Mouse (Mus musculus) bone marrow macrophage, adult 2 months (primary cell): ENCODE results near the gene Gm19426.

Experiments used
- CTCF ChIP-seq: IDR thresholded peaks from 2 replicates; pipeline ENCODE4 v1.5.1; 2012; ENCODE audit warnings: low read depth, mild to moderate bottlenecking, low read length, moderate library complexity
- POLR2A ChIP-seq: IDR thresholded peaks from 2 replicates; pipeline ENCODE4 v1.6.1; 2012; ENCODE audit warnings: mild to moderate bottlenecking, low read depth, low read length, borderline replicate concordance

GRCm38 (mm10) chr2:84761309-84761708 lies 17.9 kb upstream of the Gm19426 start:
- TF ChIP-seq POLR2A (no peak), CTCF (no peak)
